Comparison of ENCODE assay signal across 9 mouse cellular contexts in genomic region chr17:23969231-23969630, GRCm38 (mm10). TPM values are rescaled to one million over a fixed set of nuclear protein-coding genes. Genes with fewer than 3 reads are reported as not detected.
A peak's percentile ranks its signal among the peaks of the same experiment; 100 is the strongest.
DNase-seq lines count a peak whose midpoint lies in the region; ATAC-seq lines count a peak whose summit lies in the region.
"Had no signal": no experiment of that assay in that cellular context is flagged by ENCODE, and none has a peak within 500 bp of the region (broad histone marks: within the 10 kb centered on the region; RNA-seq: fewer than 3 reads in every experiment).

No protein-coding gene starts in this region.

- no peaks in the 10 kb centered on the region for H3K9me3 ChIP-seq in forebrain, embryonic 14.5 days (replicated peaks; ENCODE audit: control insufficient read depth, low read length)
- H3K9me3 ChIP-seq in forebrain, embryonic 15.5 days, result no peaks in the 10 kb centered on the region
- H3K9me3 ChIP-seq: megakaryocyte, embryonic 14.5 days had no signal

- no peak overlapping the region for H3K4me3 ChIP-seq in forebrain, embryonic 14.5 days (ENCODE audit: low read depth, low read length)
- H3K4me3 ChIP-seq in forebrain, embryonic 15.5 days, result no peak overlapping the region
- H3K4me3 ChIP-seq: megakaryocyte, embryonic 14.5 days had no signal

- 4% methylated on average over 1 of the region's 1 CpGs for WGBS in forebrain, embryonic 14.5 days
- WGBS in forebrain, embryonic 15.5 days, result 0% methylated on average over 1 of the region's 1 CpGs

- no peak overlapping the region for H3K9ac ChIP-seq in forebrain, embryonic 14.5 days (ENCODE audit: low read length)
- H3K9ac ChIP-seq in forebrain, embryonic 15.5 days (replicated peaks), result no peak overlapping the region

- ATAC-seq in forebrain, embryonic 14.5 days, result no peak
- no peak for ATAC-seq in forebrain, embryonic 15.5 days (replicated peaks)
- ATAC-seq in granulocyte monocyte progenitor cell, adult 5-6 weeks (replicated peaks; ENCODE audit: poor library complexity, severe bottlenecking), result peak; percentile 59
- ATAC-seq in megakaryocyte-erythroid progenitor cell, adult 5-6 weeks (replicated peaks; ENCODE audit: low FRiP score, low TSS enrichment, poor library complexity, severe bottlenecking), result peak; percentile 78; the same call in 1 of the 2 replicates

- no peaks in the 10 kb centered on the region for H3K36me3 ChIP-seq in forebrain, embryonic 14.5 days (ENCODE audit: control insufficient read depth, insufficient read depth, low read length)
- no peaks in the 10 kb centered on the region for H3K36me3 ChIP-seq in forebrain, embryonic 15.5 days

- no peaks in the 10 kb centered on the region for H3K4me1 ChIP-seq in forebrain, embryonic 14.5 days (ENCODE audit: control insufficient read depth, insufficient read depth, low read length)
- H3K4me1 ChIP-seq in forebrain, embryonic 15.5 days, result no peaks in the 10 kb centered on the region

- H3K27ac ChIP-seq in forebrain, embryonic 14.5 days (ENCODE audit: low read depth, low read length), result no peak overlapping the region
- H3K27ac ChIP-seq in forebrain, embryonic 15.5 days (replicated peaks), result no peak overlapping the region

- H3K27me3 ChIP-seq in forebrain, embryonic 14.5 days (replicated peaks; ENCODE audit: control insufficient read depth, insufficient read depth, low read length), result no peaks in the 10 kb centered on the region
- H3K27me3 ChIP-seq in forebrain, embryonic 15.5 days, result no peaks in the 10 kb centered on the region

- no peak overlapping the region for H3K4me2 ChIP-seq in forebrain, embryonic 14.5 days (ENCODE audit: low read length)
- no peak overlapping the region for H3K4me2 ChIP-seq in forebrain, embryonic 15.5 days (replicated peaks)

- peak; percentile 73 for DNase-seq in forebrain, embryonic 14.5 days (ENCODE audit: low spot score)
- DNase-seq in MEL-GATA-1-ER (ENCODE audit: extremely low read depth, low read depth), result peak; percentile 55
- peak; percentile 54 for DNase-seq in cerebellum, adult 8-10 months
- peak; percentile 59 for DNase-seq in left cerebral cortex, adult 11 months (ENCODE audit: low spot score)
- peak; percentile 67 to 85 for DNase-seq in spleen, postnatal 10 days (ENCODE audit: low spot score in 2 of 2)

RNA-seq across cellular contexts. Expression of gene Prss30, which starts 11.1 kb away (rescaled TPM):
- not detected in 2 replicates for polyA plus RNA-seq in forebrain, embryonic 14.5 days (2014; fragmentation: Nextera tagmentation; extraction: Ambion mirVana)
- polyA plus RNA-seq in forebrain, embryonic 15.5 days (2015; fragmentation: Nextera tagmentation; extraction: Ambion mirVana), result not detected in 2 replicates
- total RNA-seq in granulocyte monocyte progenitor cell, adult 5-6 weeks (2014; fragmentation: Nextera tagmentation), result not detected in 2 replicates
- total RNA-seq in granulocyte monocyte progenitor cell, adult 5-6 weeks (2017), result not detected in 2 replicates
- not detected in 2 replicates for total RNA-seq in megakaryocyte-erythroid progenitor cell, adult 5-6 weeks (2014; fragmentation: Nextera tagmentation)
- 1.0 TPM in 1 of 2 replicates, not detected in the other for total RNA-seq in megakaryocyte-erythroid progenitor cell, adult 5-6 weeks (2017)

RNA-seq across cellular contexts. Expression of gene Sbpl, which starts 14.2 kb away (rescaled TPM):
- polyA plus RNA-seq in forebrain, embryonic 14.5 days (2014; fragmentation: Nextera tagmentation; extraction: Ambion mirVana), result not detected in 2 replicates
- polyA plus RNA-seq in forebrain, embryonic 15.5 days (2015; fragmentation: Nextera tagmentation; extraction: Ambion mirVana), result not detected in 2 replicates
- total RNA-seq in granulocyte monocyte progenitor cell, adult 5-6 weeks (2014; fragmentation: Nextera tagmentation), result not detected in 2 replicates
- not detected in 2 replicates for total RNA-seq in granulocyte monocyte progenitor cell, adult 5-6 weeks (2017)
- total RNA-seq in megakaryocyte-erythroid progenitor cell, adult 5-6 weeks (2014; fragmentation: Nextera tagmentation), result not detected in 2 replicates
- total RNA-seq in megakaryocyte-erythroid progenitor cell, adult 5-6 weeks (2017), result not detected in 2 replicates

RNA-seq across cellular contexts. Expression of gene Sbp, which starts 27.8 kb away (rescaled TPM):
- polyA plus RNA-seq in forebrain, embryonic 14.5 days (2014; fragmentation: Nextera tagmentation; extraction: Ambion mirVana), result not detected in 2 replicates
- polyA plus RNA-seq in forebrain, embryonic 15.5 days (2015; fragmentation: Nextera tagmentation; extraction: Ambion mirVana), result not detected in 2 replicates
- not detected in 2 replicates for total RNA-seq in granulocyte monocyte progenitor cell, adult 5-6 weeks (2014; fragmentation: Nextera tagmentation)
- not detected in 2 replicates for total RNA-seq in granulocyte monocyte progenitor cell, adult 5-6 weeks (2017)
- total RNA-seq in megakaryocyte-erythroid progenitor cell, adult 5-6 weeks (2014; fragmentation: Nextera tagmentation), result not detected in 2 replicates
- total RNA-seq in megakaryocyte-erythroid progenitor cell, adult 5-6 weeks (2017), result not detected in 2 replicates

RNA-seq across cellular contexts. Expression of gene Prss22, which starts 28.7 kb away (rescaled TPM):
- not detected in 2 replicates for polyA plus RNA-seq in forebrain, embryonic 14.5 days (2014; fragmentation: Nextera tagmentation; extraction: Ambion mirVana)
- not detected in 2 replicates for polyA plus RNA-seq in forebrain, embryonic 15.5 days (2015; fragmentation: Nextera tagmentation; extraction: Ambion mirVana)
- not detected in 2 replicates for total RNA-seq in granulocyte monocyte progenitor cell, adult 5-6 weeks (2014; fragmentation: Nextera tagmentation)
- total RNA-seq in granulocyte monocyte progenitor cell, adult 5-6 weeks (2017), result not detected in 2 replicates
- total RNA-seq in megakaryocyte-erythroid progenitor cell, adult 5-6 weeks (2014; fragmentation: Nextera tagmentation), result not detected in 2 replicates
- not detected in 2 replicates for total RNA-seq in megakaryocyte-erythroid progenitor cell, adult 5-6 weeks (2017)

RNA-seq across cellular contexts. Expression of gene Dcpp3, which starts 52.0 kb away (rescaled TPM):
- polyA plus RNA-seq in forebrain, embryonic 14.5 days (2014; fragmentation: Nextera tagmentation; extraction: Ambion mirVana), result not detected in 2 replicates
- not detected in 2 replicates for polyA plus RNA-seq in forebrain, embryonic 15.5 days (2015; fragmentation: Nextera tagmentation; extraction: Ambion mirVana)
- total RNA-seq in granulocyte monocyte progenitor cell, adult 5-6 weeks (2014; fragmentation: Nextera tagmentation), result not detected in 2 replicates
- not detected in 2 replicates for total RNA-seq in granulocyte monocyte progenitor cell, adult 5-6 weeks (2017)
- total RNA-seq in megakaryocyte-erythroid progenitor cell, adult 5-6 weeks (2014; fragmentation: Nextera tagmentation), result not detected in 2 replicates
- total RNA-seq in megakaryocyte-erythroid progenitor cell, adult 5-6 weeks (2017), result not detected in 2 replicates

Comparison
In these comparisons a context has a peak if more than half of its experiments do, and no peak if none do; other contexts are left out.
1. ATAC-seq: peak in granulocyte monocyte progenitor cell, adult 5-6 weeks (single experiment) and megakaryocyte-erythroid progenitor cell, adult 5-6 weeks (single experiment); none in forebrain, embryonic 14.5 days (single experiment) and forebrain, embryonic 15.5 days (single experiment).
2. Peak in every context shown above with its lines, with median percentiles within 50 percentile points of each other: DNase-seq.